Mouse (Mus musculus): ENCODE results near the gene Gm4737. TPM values are rescaled to one million over a fixed set of nuclear protein-coding genes. Genes with fewer than 3 reads are reported as not detected.
"Not testable (repeated sequence)": the region's sequence is repeated elsewhere in the genome, so short reads cannot be mapped to it uniquely, and the experiment has no call there.

Gm4737 gene
- 10 to 100 TPM; 10.9 to 11.0 TPM for total RNA-seq (2021)
- long read RNA-seq, experiment 1, transcript Gm4737-201 (1 exons, 2,093 nt): major isoform, 6 of 6 reads
- long read RNA-seq, experiment 1, partial matches to known transcripts: 0 of 6 reads
- long read RNA-seq, experiment 1, other reads (novel, unspliced or antisense): 0 of 6 reads
- long read RNA-seq, experiment 2, partial matches to known transcripts: 0 of 3 reads
- long read RNA-seq, experiment 2, other reads (novel, unspliced or antisense): 0 of 3 reads

DNA sequence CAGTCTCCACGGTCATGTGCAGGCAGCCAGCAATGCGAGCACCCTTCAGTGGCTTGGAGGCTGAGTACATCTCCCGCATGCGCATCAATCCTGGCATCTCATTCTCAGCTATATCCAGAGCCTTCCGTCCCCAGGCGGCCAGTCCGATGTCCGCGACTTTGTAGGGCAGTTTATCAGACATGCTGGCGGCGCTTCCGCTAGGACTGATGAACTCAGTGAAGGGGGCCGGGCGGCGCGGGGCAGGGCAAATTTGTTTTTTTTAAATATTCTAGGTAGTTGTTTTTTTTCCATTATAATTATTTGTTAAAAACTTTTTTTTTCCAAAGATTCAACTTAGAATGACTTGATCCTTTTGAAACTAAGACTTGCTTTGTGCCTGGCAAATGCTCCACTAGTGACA lies at the start of gene Gm4737:
Gm4737 (minus strand) TSS at position 246 of the 400 bp plus-strand sequence.
- DNase-seq (ENCODE audit: low spot score in 2 of 2); intact Hi-C loops (cut with DNase I): not testable (repeated sequence)

DNA sequence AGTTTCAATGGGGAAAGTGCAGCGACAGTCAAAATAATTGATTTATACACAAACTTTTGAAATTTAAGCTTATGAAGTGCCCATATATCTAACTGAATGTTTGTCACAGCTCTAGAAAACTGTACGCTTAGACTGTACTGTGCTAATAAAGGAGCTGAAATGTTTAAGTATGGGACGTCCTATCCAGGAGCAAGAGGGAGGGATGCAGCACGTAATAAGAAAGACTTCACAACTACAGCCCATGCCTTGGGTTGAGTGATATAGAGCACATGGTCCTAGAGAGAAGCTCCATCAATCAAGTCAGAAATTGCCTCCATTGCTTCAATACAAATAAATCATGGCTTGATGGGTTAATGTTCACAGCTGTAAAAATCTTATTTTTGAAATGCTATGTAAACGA lies 40.9 kb upstream of the Gm4737 start:
- intact Hi-C loops (cut with DNase I): no loop called here
- DNase-seq (ENCODE audit: low spot score in 2 of 2): no peak

DNA sequence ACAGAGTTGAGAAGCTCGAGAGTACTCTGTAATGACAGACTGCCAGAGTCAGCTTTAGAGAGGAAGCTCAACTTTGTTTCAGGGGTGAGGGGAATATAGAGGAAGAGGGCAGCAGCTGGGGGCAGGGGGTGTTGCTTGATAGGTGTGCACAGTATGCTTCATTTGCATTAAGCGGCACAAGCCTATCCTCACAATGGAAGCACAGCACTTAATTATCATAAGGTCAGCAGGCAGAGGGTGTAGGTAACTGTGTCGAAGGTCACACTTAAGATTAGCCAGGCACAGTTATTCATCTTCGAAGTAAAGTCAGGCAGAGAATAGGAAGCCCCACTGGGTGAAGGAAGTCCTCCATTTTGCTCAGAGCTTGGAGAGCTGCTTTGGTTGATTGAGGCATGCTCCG lies 28.2 kb upstream of the Gm4737 start:
- intact Hi-C loops (cut with DNase I): no loop called here
- DNase-seq (ENCODE audit: low spot score in 2 of 2): no peak

DNA sequence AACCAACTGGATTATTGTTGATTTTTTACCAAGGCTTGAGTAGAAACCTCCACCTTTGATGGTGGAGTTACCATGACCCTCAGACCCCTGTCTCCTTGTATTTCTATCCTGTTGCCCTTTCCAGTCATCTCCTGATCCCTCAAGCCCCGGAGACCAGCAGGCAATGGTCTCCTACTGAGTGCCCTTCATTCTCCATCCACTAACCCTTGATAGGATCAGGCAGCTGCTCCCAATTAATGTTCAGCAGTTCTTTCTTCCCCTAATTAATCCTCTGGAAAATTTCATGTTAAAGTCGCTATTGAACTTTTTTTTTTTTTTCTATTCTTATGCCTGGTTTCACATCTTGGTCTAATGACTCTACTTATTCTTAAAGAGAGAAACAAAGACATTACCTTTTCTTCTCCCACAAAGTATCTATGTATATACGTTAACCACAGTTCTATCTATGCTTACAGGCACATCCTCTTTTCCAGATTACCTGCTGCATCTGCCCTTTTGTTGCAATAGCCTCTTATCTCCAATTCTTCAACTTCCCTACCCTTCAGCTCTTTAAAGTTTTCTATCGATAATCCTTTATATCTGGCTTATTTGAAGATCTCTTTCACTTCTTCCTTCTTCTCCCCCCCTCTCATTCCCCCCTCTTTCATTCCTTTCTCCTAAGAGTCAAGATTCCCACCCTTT lies 23.4 kb upstream of the Gm4737 start:
- intact Hi-C loops (cut with DNase I): no loop called here
- DNase-seq (ENCODE audit: low spot score in 2 of 2): no peak

DNA sequence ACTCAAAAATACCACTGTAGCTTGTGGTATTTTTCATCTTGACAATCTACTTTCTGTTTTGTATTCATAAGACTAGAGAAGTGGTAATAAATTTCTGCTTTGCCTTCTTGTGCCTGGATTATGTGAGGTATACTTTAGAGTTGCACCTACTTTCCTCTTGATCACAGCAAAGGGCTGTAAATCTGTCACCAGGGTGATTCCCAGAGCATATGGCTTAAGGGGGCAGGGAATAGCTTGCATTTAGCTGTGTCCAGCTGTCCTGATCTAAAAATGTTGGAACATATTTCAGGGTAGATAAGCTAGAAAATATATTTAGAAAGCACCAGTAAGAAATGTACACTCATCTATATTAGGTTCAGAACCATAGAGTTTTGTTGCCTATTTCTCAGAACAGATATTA lies 18.2 kb upstream of the Gm4737 start:
- intact Hi-C loops (cut with DNase I): no loop called here
- peak; percentile 6 to 29 for DNase-seq (ENCODE audit: low spot score in 2 of 2)

DNA sequence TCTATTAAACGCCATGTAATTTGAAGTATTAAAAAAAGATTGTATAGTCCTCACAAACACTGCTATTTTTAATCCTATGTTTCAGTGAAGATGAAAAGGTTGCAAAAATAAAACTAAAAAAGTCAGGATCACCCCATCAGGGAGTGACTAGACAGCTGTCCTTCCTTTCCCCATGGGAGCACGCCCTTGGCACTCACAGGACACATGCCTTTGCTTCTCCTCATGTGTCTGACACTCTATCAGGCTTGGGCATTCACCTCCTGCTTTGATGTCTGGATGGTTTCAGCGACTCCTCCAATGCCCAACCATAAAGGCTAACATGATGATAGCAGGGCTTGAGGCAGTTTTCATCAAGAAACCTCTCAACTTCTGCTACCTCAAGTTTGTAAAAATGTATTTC lies 12.1 kb upstream of the Gm4737 start:
- DNase-seq (ENCODE audit: low spot score in 2 of 2): no peak
- intact Hi-C loops (cut with DNase I): no loop called here

DNA sequence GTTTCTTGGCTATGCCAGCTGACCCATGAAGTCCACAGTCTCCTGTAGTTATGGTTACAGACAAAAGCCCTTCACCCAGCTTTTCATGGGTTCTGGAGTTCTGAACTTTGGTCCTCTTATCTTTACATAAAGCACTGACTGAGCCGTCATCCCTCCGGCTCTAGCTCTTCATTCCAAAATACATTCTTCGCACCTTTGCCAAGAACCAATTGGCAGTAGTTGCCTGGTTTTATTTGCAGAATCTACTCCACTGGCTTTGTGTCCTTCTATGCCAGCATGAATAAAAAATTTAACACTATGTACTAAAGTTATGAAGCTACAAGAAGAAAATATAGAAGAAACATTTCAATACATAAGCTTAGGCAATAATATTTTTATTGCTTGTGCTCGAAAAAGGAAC lies 10.4 kb upstream of the Gm4737 start:
- intact Hi-C loops (cut with DNase I): no loop called here
- no peak for DNase-seq (ENCODE audit: low spot score in 2 of 2)

DNA sequence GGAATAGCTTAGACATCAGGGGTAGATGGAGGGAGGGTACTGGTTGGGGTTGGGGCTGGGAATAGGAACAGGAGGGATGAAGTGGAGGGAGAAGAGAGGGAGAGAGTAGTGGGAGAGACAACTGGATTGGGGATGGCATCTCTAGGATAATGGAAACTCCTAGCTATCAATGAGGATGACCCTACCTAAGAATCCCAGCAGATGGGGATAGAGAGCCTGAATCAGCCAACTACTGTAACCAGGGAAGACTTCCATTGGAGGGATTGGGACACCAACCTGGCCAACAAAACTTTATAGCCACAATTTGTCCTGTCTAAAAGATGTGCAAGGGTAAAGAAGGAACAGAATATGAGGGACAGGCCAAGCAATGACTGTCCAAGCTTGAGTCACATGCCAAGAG lies 3.7 kb downstream of the Gm4737 start:
- no peak for DNase-seq (ENCODE audit: low spot score in 2 of 2)
- intact Hi-C loops (cut with DNase I): no loop called here

DNA sequence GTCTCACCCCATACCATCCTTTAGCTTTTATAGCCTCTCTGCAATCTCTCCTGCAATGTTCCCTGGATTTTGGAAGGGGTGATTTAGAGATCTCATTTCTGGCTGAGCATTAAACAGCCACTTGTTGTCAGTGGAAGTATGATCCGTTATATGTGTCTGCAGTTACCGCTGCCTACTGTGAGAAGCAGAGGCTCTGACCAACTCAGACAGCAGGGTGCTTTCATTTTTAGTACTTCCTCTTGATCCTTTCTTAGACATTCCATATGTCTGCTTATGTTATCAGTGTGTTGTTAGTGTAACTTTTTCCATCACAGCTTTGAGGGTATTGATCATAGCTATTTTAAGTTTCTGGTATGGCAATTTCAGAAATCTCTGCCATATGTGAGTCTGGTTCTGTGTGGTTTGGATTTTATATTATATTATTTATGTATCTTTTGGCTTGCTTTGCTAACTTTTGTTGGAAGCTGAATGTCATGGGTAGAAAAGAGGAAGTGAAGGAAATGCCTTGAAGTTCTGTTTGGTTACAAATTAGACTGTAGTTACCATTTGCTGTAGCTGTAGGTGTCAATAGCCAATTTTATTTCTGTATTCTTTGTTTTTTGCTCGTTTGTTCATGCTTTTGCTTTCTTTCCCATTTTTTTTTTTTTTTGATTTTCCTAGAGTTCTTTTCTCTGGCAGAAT lies 6.1 kb downstream of the Gm4737 start:
- intact Hi-C loops (cut with DNase I): no loop called here
- peak; percentile 7 to 32 for DNase-seq (ENCODE audit: low spot score in 2 of 2)

DNA sequence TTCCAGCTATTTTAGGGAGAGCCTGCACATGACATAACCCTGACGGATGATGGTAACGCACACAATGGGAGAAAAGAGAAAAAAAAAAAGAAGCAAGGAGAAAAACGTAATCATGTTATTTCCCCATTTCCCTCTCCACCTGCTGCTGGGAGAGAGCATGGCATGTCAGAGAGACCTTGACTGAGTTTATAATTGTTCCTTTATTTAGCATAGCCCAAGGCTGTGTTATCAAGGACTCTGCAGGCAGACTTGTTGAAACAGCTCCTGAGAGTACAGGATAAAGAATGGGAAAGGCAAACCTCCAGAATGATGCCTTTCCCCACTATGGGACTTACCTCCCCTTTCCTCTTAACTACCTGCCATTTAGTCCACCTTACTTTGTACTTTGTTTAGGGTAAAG lies 7.9 kb downstream of the Gm4737 start:
- DNase-seq (ENCODE audit: low spot score in 2 of 2): no peak
- intact Hi-C loops (cut with DNase I): no loop called here

DNA sequence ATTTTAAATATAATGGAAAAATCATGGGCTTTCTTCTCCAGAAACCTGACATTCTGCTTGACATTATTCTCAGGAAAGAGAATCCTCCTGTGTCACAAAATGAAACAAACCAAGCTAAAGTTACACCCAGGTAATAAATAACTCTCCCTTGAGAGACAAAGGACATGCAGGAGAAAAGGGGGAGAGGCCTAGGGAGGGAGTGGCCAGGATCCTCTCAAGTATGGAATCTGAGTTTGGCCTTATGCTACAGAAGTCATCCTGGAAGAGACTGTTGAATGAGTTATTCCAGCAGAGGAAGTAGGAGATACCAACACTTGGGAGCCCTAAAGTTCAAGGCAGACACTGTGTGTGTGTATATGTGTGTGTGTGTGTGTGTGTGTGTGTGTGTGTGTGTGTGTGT lies 32.6 kb downstream of the Gm4737 start:
- intact Hi-C loops (cut with DNase I): loop anchor here (5.0 kb wide), 1 partner anchor 375 kb away; the partner anchor contains the start of gene Nectin3
- DNase-seq (ENCODE audit: low spot score in 2 of 2): no peak

DNA sequence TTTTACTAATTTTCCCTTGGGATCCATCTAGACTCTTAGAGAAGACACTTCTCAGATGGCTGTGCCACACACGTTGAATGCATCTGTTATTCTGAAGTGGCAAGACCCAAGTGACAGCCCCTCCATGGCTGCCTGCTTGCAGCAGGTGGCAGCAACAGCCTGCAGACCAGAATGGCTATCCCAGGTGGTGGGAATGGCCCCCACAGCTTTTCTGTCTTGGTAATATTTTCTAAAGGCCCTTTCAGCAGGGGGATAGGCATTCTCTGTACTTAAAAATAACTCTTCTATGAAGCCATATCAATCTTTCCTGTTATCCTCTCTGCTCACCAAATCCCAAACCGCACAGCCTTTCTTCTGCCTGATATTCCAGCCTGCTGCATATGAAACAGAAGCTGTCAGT lies 33.5 kb downstream of the Gm4737 start:
- DNase-seq (ENCODE audit: low spot score in 2 of 2): peak; percentile 36 to 66
- intact Hi-C loops (cut with DNase I): loop anchor here (5.0 kb wide), 1 partner anchor 376 kb away; the partner anchor contains the start of gene Nectin3

DNA sequence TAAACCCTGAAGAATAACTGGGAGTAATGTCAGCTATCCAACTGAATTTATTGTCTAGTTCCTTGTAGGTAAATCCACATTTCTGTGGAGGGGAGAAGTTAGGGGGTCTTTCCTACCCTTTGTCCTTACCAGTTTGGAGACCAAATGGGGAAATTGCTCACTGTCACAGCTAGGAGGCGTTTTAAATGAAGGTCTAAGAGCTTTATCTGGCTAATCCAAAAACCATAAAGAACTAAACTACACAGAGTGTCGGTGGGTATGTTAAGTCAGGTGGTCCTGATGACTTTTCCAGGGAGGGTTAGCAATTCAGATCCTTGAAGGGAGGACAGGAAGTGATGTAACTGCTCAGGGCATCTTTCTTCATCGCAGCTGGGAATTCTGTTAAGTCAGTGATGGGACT lies 34.3 kb downstream of the Gm4737 start:
- intact Hi-C loops (cut with DNase I): loop anchor here (5.0 kb wide), 1 partner anchor 377 kb away; the partner anchor contains the start of gene Nectin3
- DNase-seq (ENCODE audit: low spot score in 2 of 2): no peak

DNA sequence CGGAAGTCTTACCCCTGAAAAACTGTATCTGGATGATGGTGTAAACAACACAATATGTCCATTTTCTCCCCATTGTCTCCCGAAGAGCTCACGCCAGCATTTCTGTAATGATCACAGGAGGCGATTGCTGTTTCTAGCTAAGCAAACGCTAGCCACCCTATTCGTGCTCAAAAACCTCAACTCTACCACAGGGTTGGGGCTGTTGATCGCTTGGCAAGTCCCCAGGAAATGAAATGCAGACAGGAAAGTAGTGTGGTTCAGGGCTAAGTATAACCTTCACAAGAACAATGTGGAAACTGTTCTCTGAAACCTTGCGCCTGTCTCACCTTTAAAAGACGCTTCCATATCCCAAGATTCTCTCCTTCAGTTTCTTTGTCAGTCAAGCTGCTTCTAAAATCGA lies 34.9 kb downstream of the Gm4737 start, which contains the start of gene Cd96:
Cd96 (minus strand) TSS at position 232 of the 400 bp plus-strand sequence.
- intact Hi-C loops (cut with DNase I): loop anchor here (5.0 kb wide), 1 partner anchor 377 kb away; the partner anchor contains the start of gene Nectin3
- DNase-seq (ENCODE audit: low spot score in 2 of 2): no peak

DNA sequence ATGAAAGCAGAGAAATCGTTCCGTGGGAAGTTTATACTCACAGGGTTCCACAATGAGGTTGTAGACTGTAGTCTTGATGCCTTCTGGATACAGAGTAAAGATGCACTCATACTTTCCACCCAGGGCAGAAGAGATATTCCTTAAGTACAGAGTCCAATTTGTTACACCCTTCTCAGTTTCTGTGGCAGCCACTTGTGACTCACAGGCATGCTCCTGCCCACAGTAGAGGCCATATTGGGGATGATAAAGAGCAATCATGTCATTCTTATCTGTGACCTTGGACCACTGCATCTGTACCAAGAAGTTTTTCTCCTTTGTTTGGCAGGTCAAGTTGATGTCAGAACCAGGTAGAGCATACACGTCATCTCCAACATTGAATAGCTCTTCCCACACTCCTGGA lies 37.2 kb downstream of the Gm4737 start:
- no peak for DNase-seq (ENCODE audit: low spot score in 2 of 2)
- intact Hi-C loops (cut with DNase I): no loop called here

DNA sequence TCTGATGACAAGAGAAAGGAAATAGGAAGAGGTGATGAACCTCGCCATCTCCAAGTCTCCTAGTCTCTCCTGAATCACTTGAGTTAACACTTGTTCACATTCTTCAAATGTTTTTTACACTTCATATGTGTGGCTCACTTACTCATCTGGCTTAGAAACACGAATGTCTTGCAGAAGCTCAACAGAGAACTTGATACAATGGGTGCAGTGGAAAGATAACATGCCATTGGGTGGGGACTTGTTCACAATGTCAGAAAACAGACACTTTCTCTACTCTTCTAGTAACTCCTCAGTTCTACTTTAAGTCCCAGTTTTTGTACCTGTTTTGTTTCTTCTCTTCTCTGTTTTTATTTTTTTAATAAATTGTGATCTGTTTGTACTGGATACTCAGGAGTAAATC lies 40.1 kb downstream of the Gm4737 start:
- no peak for DNase-seq (ENCODE audit: low spot score in 2 of 2)
- intact Hi-C loops (cut with DNase I): no loop called here

DNA sequence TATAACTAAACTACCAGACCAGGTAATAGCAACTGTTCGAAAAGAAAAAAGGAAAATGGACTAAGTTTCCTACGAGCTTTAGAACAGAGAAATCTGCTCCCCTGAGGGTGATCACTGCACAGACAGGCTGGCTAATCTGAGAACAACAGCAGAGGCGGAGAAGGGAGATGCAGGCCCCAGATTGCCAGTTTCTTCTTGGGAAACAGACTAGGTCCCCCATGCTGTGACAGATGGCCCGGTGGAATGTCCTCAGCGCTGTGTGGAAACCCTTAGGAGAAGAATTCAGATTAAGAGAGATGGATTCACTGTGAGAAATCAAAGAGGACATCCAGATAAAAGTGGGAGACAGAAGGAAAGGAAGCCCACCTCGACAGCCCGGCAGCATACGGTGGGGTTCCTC lies 45.3 kb downstream of the Gm4737 start:
- peak in 1 of 2 experiments; percentile 25 for DNase-seq (ENCODE audit: low spot score in 2 of 2)
- intact Hi-C loops (cut with DNase I): loop anchor here (10.0 kb wide), 1 partner anchor 115 kb away; no protein-coding TSS in a partner anchor

DNA sequence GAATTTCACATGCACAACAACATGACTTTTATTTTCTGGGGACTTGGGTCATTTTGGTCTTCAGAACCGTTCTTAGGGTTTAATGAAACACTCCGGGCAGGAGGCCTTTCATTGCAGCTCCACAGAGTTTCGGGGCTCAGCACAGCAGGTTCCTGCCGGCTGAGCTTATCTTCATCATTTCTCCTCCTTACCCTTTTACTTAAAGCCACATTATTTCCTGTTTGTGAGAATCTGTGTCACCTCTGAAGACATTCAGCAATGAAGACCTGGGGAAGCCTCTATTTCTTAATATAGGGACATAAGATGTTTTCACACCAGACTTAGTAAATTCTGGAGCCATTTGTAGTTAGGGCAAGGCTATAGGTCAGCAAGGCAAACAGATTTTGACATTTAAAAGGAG lies 47.4 kb downstream of the Gm4737 start:
- intact Hi-C loops (cut with DNase I): loop anchor here (10.0 kb wide), 1 partner anchor 113 kb away; no protein-coding TSS in a partner anchor
- DNase-seq (ENCODE audit: low spot score in 2 of 2): no peak

DNA sequence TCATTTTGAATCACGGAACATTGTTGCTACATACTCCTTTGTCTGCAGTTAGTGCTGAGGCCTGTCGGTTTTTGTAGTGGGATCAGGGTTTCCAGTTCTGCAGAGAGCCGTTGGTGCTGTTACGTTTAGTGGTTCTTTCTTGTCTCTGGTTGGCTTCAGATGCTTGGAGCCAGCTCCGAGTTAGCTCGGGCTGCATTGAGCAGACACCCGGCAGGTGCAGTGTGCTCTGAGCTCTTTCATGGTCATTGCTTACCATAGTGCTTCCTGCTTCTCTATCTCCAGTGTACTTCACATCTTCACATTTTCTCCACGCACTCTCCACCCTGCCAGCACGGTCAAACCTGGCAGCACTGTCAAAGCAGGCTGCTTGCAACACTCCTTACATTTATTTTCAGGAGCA lies 50.4 kb downstream of the Gm4737 start:
- DNase-seq (ENCODE audit: low spot score in 2 of 2): no peak
- intact Hi-C loops (cut with DNase I): loop anchor here (10.0 kb wide), 1 partner anchor 110 kb away; no protein-coding TSS in a partner anchor

Data from left cerebral cortex, postnatal 14 days (tissue).